ENCODE assay signal across 25 mouse cellular contexts in the genomic region with DNA sequence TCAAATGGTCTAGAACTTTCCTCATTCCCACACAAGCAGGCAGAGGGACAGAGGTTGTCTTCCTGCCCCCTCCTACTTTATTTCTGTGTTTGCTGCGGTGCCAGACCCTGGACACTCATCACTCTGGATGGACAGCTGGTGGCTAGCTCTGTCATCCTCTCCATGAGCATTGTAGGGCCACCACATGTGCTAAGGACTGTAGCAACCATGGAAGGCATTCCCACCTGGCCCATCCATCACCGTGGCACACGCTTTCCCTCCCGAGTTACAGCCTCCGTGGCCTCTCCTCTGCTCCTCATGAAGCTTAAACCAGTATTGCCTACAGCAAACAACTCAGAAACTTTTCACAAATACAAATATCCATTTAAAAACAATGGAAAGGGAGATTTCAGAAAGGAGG. TPM values are rescaled to one million over a fixed set of nuclear protein-coding genes. Genes with fewer than 3 reads are reported as not detected.
DNase-seq lines count a peak whose midpoint lies in the region; ATAC-seq and TF ChIP-seq lines count a peak whose summit lies in the region.
"Had no signal": no experiment of that assay in that cellular context is flagged by ENCODE, and none has a peak within 500 bp of the region (broad histone marks: within the 10 kb centered on the region; RNA-seq: fewer than 3 reads in every experiment).

No protein-coding gene starts in this region.

- H3ac ChIP-seq in myocyte (ENCODE audit: control insufficient read depth, insufficient read length): no peak overlapping the region

- no peak for DNase-seq in cerebellum, adult 18-20 months
- DNase-seq in heart, adult 11 months: peak; percentile 81
- no peak for DNase-seq in limb, embryonic 14.5 days (ENCODE audit: low spot score)
- no peak for DNase-seq in forebrain, postnatal 0 days
- DNase-seq: adrenal gland, adult 8-10 months; adrenal gland, postnatal 14 days; adrenal gland, postnatal 36 days; B cell, adult 2 months; cerebellum, adult 11 months; cerebellum, adult 2 months; cerebellum, adult 9-10 months; cerebellum, postnatal 10 days; cerebellum, postnatal 25 days had no signal

- peaks cover 53% of the 10 kb centered on the region for H3K79me2 ChIP-seq in myocyte (ENCODE audit: control insufficient read depth, insufficient read depth)

- no peak overlapping the region for H3K27ac ChIP-seq in heart, embryonic 12.5 days (ENCODE audit: poor library complexity, severe bottlenecking)
- H3K27ac ChIP-seq in limb, embryonic 14.5 days (replicated peaks; ENCODE audit: low read depth, low read length): no peak overlapping the region
- no peak overlapping the region for H3K27ac ChIP-seq in forebrain, postnatal 0 days (ENCODE audit: low read depth, low read length)
- H3K27ac ChIP-seq: embryonic facial prominence, embryonic 10.5 days; embryonic facial prominence, embryonic 12.5 days; forebrain, embryonic 13.5 days; forebrain, embryonic 15.5 days had no signal

- 0 out of 2 replicates have a peak, but pooled peaks cover 4% of the 10 kb centered on the region for H3K36me3 ChIP-seq in heart, embryonic 12.5 days
- H3K36me3 ChIP-seq in limb, embryonic 14.5 days (ENCODE audit: control insufficient read depth, insufficient read depth, low read length): no peaks in the 10 kb centered on the region
- H3K36me3 ChIP-seq in myocyte (ENCODE audit: control insufficient read depth, insufficient read depth): no peaks in the 10 kb centered on the region
- H3K36me3 ChIP-seq in forebrain, postnatal 0 days (ENCODE audit: insufficient read depth): no peaks in the 10 kb centered on the region
- H3K36me3 ChIP-seq: embryonic facial prominence, embryonic 10.5 days; embryonic facial prominence, embryonic 12.5 days; forebrain, embryonic 15.5 days; G1E had no signal

- H3K4me1 ChIP-seq in heart, embryonic 12.5 days (replicated peaks): peaks cover 27% of the 10 kb centered on the region
- 0 out of 2 replicates have a peak, but pooled peaks cover 3% of the 10 kb centered on the region for H3K4me1 ChIP-seq in limb, embryonic 14.5 days (ENCODE audit: control insufficient read depth, insufficient read depth, low read length)
- no peaks in the 10 kb centered on the region for H3K4me1 ChIP-seq in forebrain, postnatal 0 days (ENCODE audit: insufficient read depth)
- H3K4me1 ChIP-seq: forebrain, embryonic 13.5 days; forebrain, embryonic 15.5 days had no signal

- TF ChIP-seq POLR2A in limb, embryonic 14.5 days (IDR thresholded peaks at IDR 0.05; ENCODE audit: borderline replicate concordance, extremely low read depth, insufficient read depth, insufficient read length): no peak
- no peak for TF ChIP-seq POLR2A in myocyte (IDR thresholded peaks at IDR 0.05; ENCODE audit: insufficient read length, low read depth)

- H3K4me2 ChIP-seq in heart, embryonic 12.5 days: no peak overlapping the region
- H3K4me2 ChIP-seq in limb, embryonic 14.5 days (replicated peaks; ENCODE audit: low read depth, low read length, severe bottlenecking): no peak overlapping the region
- H3K4me2 ChIP-seq in myocyte (ENCODE audit: low read depth): no peak overlapping the region
- H3K4me2 ChIP-seq in forebrain, postnatal 0 days (ENCODE audit: low read depth): no peak overlapping the region
- H3K4me2 ChIP-seq: embryonic facial prominence, embryonic 12.5 days; forebrain, embryonic 13.5 days; forebrain, embryonic 15.5 days had no signal

- no peaks in the 10 kb centered on the region for H3K27me3 ChIP-seq in heart, embryonic 12.5 days (replicated peaks)
- H3K27me3 ChIP-seq in limb, embryonic 14.5 days (ENCODE audit: control insufficient read depth, insufficient read depth, low read length): no peaks in the 10 kb centered on the region
- H3K27me3 ChIP-seq in myocyte (ENCODE audit: control insufficient read depth, insufficient read depth, insufficient read length): no peaks in the 10 kb centered on the region
- no peaks in the 10 kb centered on the region for H3K27me3 ChIP-seq in forebrain, postnatal 0 days (ENCODE audit: insufficient read depth, low read length)
- H3K27me3 ChIP-seq: CH12.LX; embryonic facial prominence, embryonic 12.5 days; forebrain, embryonic 13.5 days; forebrain, embryonic 15.5 days; Patski had no signal

- ATAC-seq in cerebellum, adult (ENCODE audit: insufficient number of reproducible peaks, low FRiP score, low TSS enrichment): peak; percentile 43; the same call in 1 of the 2 replicates
- no peak for ATAC-seq in heart, embryonic 12.5 days (ENCODE audit: insufficient number of reproducible peaks, low FRiP score)
- peak; percentile 53; the same call in 1 of the 2 replicates for ATAC-seq in limb, embryonic 14.5 days (ENCODE audit: low FRiP score, low read depth)
- ATAC-seq in forebrain, postnatal 0 days: no peak
- ATAC-seq: activated CD4-positive, CD25-positive, alpha-beta regulatory T cell, adult 4 months; CD4-positive, CD25-positive, alpha-beta regulatory T cell, adult 4 months; forebrain, embryonic 13.5 days; forebrain, embryonic 15.5 days; Patski had no signal

- 92% methylated on average over 5 of the region's 5 CpGs for WGBS in heart, embryonic 12.5 days
- 91% methylated on average over 5 of the region's 5 CpGs for WGBS in limb, embryonic 14.5 days
- WGBS in forebrain, postnatal 0 days: 93% methylated on average over 5 of the region's 5 CpGs

- H3K4me3 ChIP-seq in heart, embryonic 12.5 days: no peak overlapping the region
- no peak overlapping the region for H3K4me3 ChIP-seq in limb, embryonic 14.5 days (replicated peaks; ENCODE audit: low read length)
- H3K4me3 ChIP-seq in myocyte: no peak overlapping the region
- H3K4me3 ChIP-seq in forebrain, postnatal 0 days (ENCODE audit: low read depth, low read length): no peak overlapping the region
- H3K4me3 ChIP-seq: embryonic facial prominence, embryonic 10.5 days; embryonic facial prominence, embryonic 12.5 days; forebrain, embryonic 13.5 days; forebrain, embryonic 15.5 days had no signal

- no peaks in the 10 kb centered on the region for H3K9me3 ChIP-seq in heart, embryonic 12.5 days (replicated peaks)
- no peaks in the 10 kb centered on the region for H3K9me3 ChIP-seq in limb, embryonic 14.5 days (ENCODE audit: control insufficient read depth, low read length)
- H3K9me3 ChIP-seq in forebrain, postnatal 0 days (ENCODE audit: low read length): no peaks in the 10 kb centered on the region
- H3K9me3 ChIP-seq: embryonic facial prominence, embryonic 10.5 days; embryonic facial prominence, embryonic 12.5 days; forebrain, embryonic 13.5 days; forebrain, embryonic 15.5 days; G1E had no signal

- H3K9ac ChIP-seq in heart, embryonic 12.5 days: no peak overlapping the region
- H3K9ac ChIP-seq in limb, embryonic 14.5 days (ENCODE audit: low read depth, low read length, severe bottlenecking): no peak overlapping the region
- H3K9ac ChIP-seq in forebrain, postnatal 0 days: no peak overlapping the region
- H3K9ac ChIP-seq: embryonic facial prominence, embryonic 12.5 days; forebrain, embryonic 13.5 days; forebrain, embryonic 15.5 days had no signal

- no peak for TF ChIP-seq CTCF in forebrain, postnatal 0 days (IDR thresholded peaks at IDR 0.05; ENCODE audit: low read depth)

TF ChIP-seq in myocyte, 11 proteins besides CTCF, POLR2A, EP300 and RAD21:
- TF ChIP-seq TCF12 (IDR thresholded peaks at IDR 0.05; ENCODE audit: insufficient read depth, poor library complexity, severe bottlenecking): no peak
- TF ChIP-seq TCF3 (IDR thresholded peaks at IDR 0.05; ENCODE audit: insufficient read length, low read depth): no peak
- peak; percentile 33 to 92 (median 77) for TF ChIP-seq MYOD1 (IDR thresholded peaks at IDR 0.05; ENCODE audit: control insufficient read depth in 1 of 3, insufficient read length in 2 of 3, low read depth in 2 of 3)
- TF ChIP-seq POLR2AphosphoS2 (IDR thresholded peaks at IDR 0.05; ENCODE audit: insufficient read length, low read depth): no peak
- TF ChIP-seq MAX (IDR thresholded peaks at IDR 0.05; ENCODE audit: low read depth): no peak
- TF ChIP-seq SRF (IDR thresholded peaks at IDR 0.05; ENCODE audit: control insufficient read depth, insufficient read length, low read depth): no peak
- peak in 2 of 3 experiments; percentile 39 to 68 for TF ChIP-seq MYOG (IDR thresholded peaks at IDR 0.05; ENCODE audit: control insufficient read depth in 1 of 3, insufficient read depth in 1 of 3, insufficient read length in 2 of 3, low read depth in 2 of 3)
- no peak for TF ChIP-seq CEBPB (IDR thresholded peaks at IDR 0.05; ENCODE audit: insufficient read depth, poor library complexity, severe bottlenecking)
- TF ChIP-seq E2F4 (IDR thresholded peaks at IDR 0.05; ENCODE audit: insufficient read depth): no peak
TF ChIP-seq in myocyte: peak in this region for 2.

RNA-seq across cellular contexts. Expression of a gene that starts 34.0 kb away (rescaled TPM):
- 107 and 114 TPM in 2 replicates for polyA plus RNA-seq in heart, embryonic 12.5 days (2016; fragmentation: Nextera tagmentation; extraction: Ambion mirVana)
- 84.9 and 119 TPM in 2 replicates for polyA plus RNA-seq in limb, embryonic 14.5 days (2012; rRNA removed)
- 118 and 131 TPM in 2 replicates for polyA plus RNA-seq in limb, embryonic 14.5 days (2014; fragmentation: Nextera tagmentation; extraction: Ambion mirVana)
- 34.8 TPM for polyA plus RNA-seq in myocyte (2012; fragmentation: generic; extraction: Trizol)
- 16.2 and 18.2 TPM in 2 replicates for total RNA-seq in forebrain, postnatal 0 days (2014; rRNA removed)
- 25.5 and 38.2 TPM in 2 replicates for polyA plus RNA-seq in forebrain, postnatal 0 days (2015; fragmentation: Nextera tagmentation; extraction: Ambion mirVana)

Comparison
In these comparisons a context has a peak if more than half of its experiments do, and no peak if none do; other contexts are left out.
1. ATAC-seq: peak in cerebellum, adult (single experiment) and limb, embryonic 14.5 days (single experiment); none in heart, embryonic 12.5 days (single experiment) and forebrain, postnatal 0 days (single experiment).